Mouse (Mus musculus) E14TG2a.4 (cell line): ENCODE results near the gene Cdca5.

Experiments
- CTCF ChIP-seq: conservative IDR thresholded peaks from 2 replicates; pipeline ENCODE4 v1.5.1; 2014; ENCODE audit warnings: low read length
- NANOG ChIP-seq: IDR thresholded peaks from 2 replicates; pipeline ENCODE4 v1.6.1; 2014; ENCODE audit warnings: borderline replicate concordance, low read length, mixed read lengths
- POU5F1 ChIP-seq: IDR thresholded peaks from 2 replicates; pipeline ENCODE4 v1.6.1; 2014; ENCODE audit warnings: low read length, borderline replicate concordance

GRCm38 (mm10) chr19:6094119-6094518, 9.3 kb downstream of the Cdca5 start, which contains the start of gene AC131692.1:
- TF ChIP-seq CTCF (no peak), POU5F1 (no peak), NANOG (no peak)
